Mouse (Mus musculus): ENCODE measurements around the gene Iqgap2. TPM values are rescaled to one million over a fixed set of nuclear protein-coding genes. Genes with fewer than 3 reads are reported as not detected.

Iqgap2 gene
- polyA plus RNA-seq, 1 experiment from 2014 or later, result 7.8 TPM

- H3K9me3 ChIP-seq, result no peaks in the 10 kb centered on the region
- no peaks in the 10 kb centered on the region for H3K27me3 ChIP-seq (ENCODE audit: insufficient read depth, poor library complexity, severe bottlenecking)
- peaks cover 10% of the 10 kb centered on the region; the same call in 1 of the 2 replicates for H3K4me1 ChIP-seq
- DNase-seq (ENCODE audit: low spot score), result no peak
- WGBS, result 87% methylated on average over 4 of the region's 4 CpGs
- H3K27ac ChIP-seq, result no peak overlapping the region
- H3K36me3 ChIP-seq, result no peaks in the 10 kb centered on the region
- no peak overlapping the region for H3K4me3 ChIP-seq
Measured at GRCm38 (mm10) chr13:95745451-95745850, 146.3 kb downstream of the Iqgap2 start.

GRCm38 (mm10) chr13:95742881-95743466 is 148.7 kb downstream of the Iqgap2 start:
- Histone ChIP-seq H3K27ac (no peak overlapping the region), H3K9me3 (no peaks in the 10 kb centered on the region), H3K4me1 (peaks cover 10% of the 10 kb centered on the region; the same call in 1 of the 2 replicates), H3K36me3 (no peaks in the 10 kb centered on the region), H3K4me3 (no peak overlapping the region), H3K27me3 (ENCODE audit: insufficient read depth, poor library complexity, severe bottlenecking) (no peaks in the 10 kb centered on the region)
- 82% methylated on average over 9 of the region's 9 CpGs for WGBS
- DNase-seq (ENCODE audit: low spot score), result no peak

GRCm38 (mm10) chr13:95741813-95742689 is 149.7 kb downstream of the Iqgap2 start:
- H3K9me3 ChIP-seq, result no peaks in the 10 kb centered on the region
- no peak overlapping the region for H3K4me3 ChIP-seq
- no peaks in the 10 kb centered on the region for H3K36me3 ChIP-seq
- no peak for DNase-seq (ENCODE audit: low spot score)
- 91% methylated on average over 11 of the region's 11 CpGs for WGBS
- 0 out of 2 replicates have a peak, but pooled peaks cover 6% of the 10 kb centered on the region for H3K4me1 ChIP-seq
- no peaks in the 10 kb centered on the region for H3K27me3 ChIP-seq (ENCODE audit: insufficient read depth, poor library complexity, severe bottlenecking)
- H3K27ac ChIP-seq, result no peak overlapping the region

- 68% methylated on average over 5 of the region's 5 CpGs for WGBS
- Histone ChIP-seq H3K4me1 (0 out of 2 replicates have a peak, but pooled peaks cover 6% of the 10 kb centered on the region), H3K4me3 (no peak overlapping the region), H3K9me3 (no peaks in the 10 kb centered on the region), H3K27ac (no peak overlapping the region), H3K36me3 (no peaks in the 10 kb centered on the region), H3K27me3 (ENCODE audit: insufficient read depth, poor library complexity, severe bottlenecking) (no peaks in the 10 kb centered on the region)
- DNase-seq (ENCODE audit: low spot score), result no peak
Measured at GRCm38 (mm10) chr13:95739651-95740050, 152.1 kb downstream of the Iqgap2 start.

- no peak overlapping the region for H3K27ac ChIP-seq
- H3K9me3 ChIP-seq, result no peaks in the 10 kb centered on the region
- H3K27me3 ChIP-seq (ENCODE audit: insufficient read depth, poor library complexity, severe bottlenecking), result no peaks in the 10 kb centered on the region
- no peaks in the 10 kb centered on the region; the same call in 1 of the 2 replicates for H3K4me1 ChIP-seq
- DNase-seq (ENCODE audit: low spot score), result no peak
- WGBS, result 80% methylated on average over 4 of the region's 4 CpGs
- H3K36me3 ChIP-seq, result no peaks in the 10 kb centered on the region
- H3K4me3 ChIP-seq, result no peak overlapping the region
Measured at GRCm38 (mm10) chr13:95730491-95730890, 161.2 kb downstream of the Iqgap2 start.

- no peaks in the 10 kb centered on the region for H3K36me3 ChIP-seq
- no peaks in the 10 kb centered on the region for H3K9me3 ChIP-seq
- peaks cover 6% of the 10 kb centered on the region for H3K4me1 ChIP-seq
- H3K4me3 ChIP-seq, result peak overlapping the region; percentile 44
- WGBS, result 46% methylated on average over 14 of the region's 14 CpGs
- H3K27ac ChIP-seq, result peak overlapping the region; percentile 49
- peak; percentile 90 for DNase-seq (ENCODE audit: low spot score)
- no peaks in the 10 kb centered on the region for H3K27me3 ChIP-seq (ENCODE audit: insufficient read depth, poor library complexity, severe bottlenecking)
Measured at GRCm38 (mm10) chr13:95719320-95720232, 172.1 kb downstream of the Iqgap2 start.

- Histone ChIP-seq H3K27me3 (ENCODE audit: insufficient read depth, poor library complexity, severe bottlenecking) (no peaks in the 10 kb centered on the region), H3K9me3 (no peaks in the 10 kb centered on the region), H3K4me1 (peaks cover 6% of the 10 kb centered on the region), H3K36me3 (no peaks in the 10 kb centered on the region), H3K4me3 (no peak overlapping the region), H3K27ac (no peak overlapping the region)
- 62% methylated on average over 4 of the region's 4 CpGs for WGBS
- no peak for DNase-seq (ENCODE audit: low spot score)
Measured at GRCm38 (mm10) chr13:95715356-95715755, 176.4 kb downstream of the Iqgap2 start.

- Histone ChIP-seq H3K36me3 (no peaks in the 10 kb centered on the region), H3K27me3 (ENCODE audit: insufficient read depth, poor library complexity, severe bottlenecking) (no peaks in the 10 kb centered on the region), H3K4me1 (peaks cover 3% of the 10 kb centered on the region), H3K27ac (no peak overlapping the region), H3K9me3 (no peaks in the 10 kb centered on the region), H3K4me3 (no peak overlapping the region)
- no peak for DNase-seq (ENCODE audit: low spot score)
- WGBS, result 65% methylated on average over 3 of the region's 3 CpGs
Measured at GRCm38 (mm10) chr13:95714271-95714975, 177.3 kb downstream of the Iqgap2 start.

GRCm38 (mm10) chr13:95712570-95713268 is 179.0 kb downstream of the Iqgap2 start:
- H3K36me3 ChIP-seq, result no peaks in the 10 kb centered on the region
- 87% methylated on average over 9 of the region's 9 CpGs for WGBS
- no peak overlapping the region for H3K4me3 ChIP-seq
- no peaks in the 10 kb centered on the region for H3K27me3 ChIP-seq (ENCODE audit: insufficient read depth, poor library complexity, severe bottlenecking)
- no peak overlapping the region for H3K27ac ChIP-seq
- no peak for DNase-seq (ENCODE audit: low spot score)
- no peaks in the 10 kb centered on the region for H3K4me1 ChIP-seq
- no peaks in the 10 kb centered on the region for H3K9me3 ChIP-seq

GRCm38 (mm10) chr13:95712054-95712453 is 179.7 kb downstream of the Iqgap2 start:
- H3K36me3 ChIP-seq, result no peaks in the 10 kb centered on the region
- no peaks in the 10 kb centered on the region for H3K27me3 ChIP-seq (ENCODE audit: insufficient read depth, poor library complexity, severe bottlenecking)
- no peak overlapping the region for H3K27ac ChIP-seq
- H3K4me1 ChIP-seq, result no peaks in the 10 kb centered on the region
- no peak for DNase-seq (ENCODE audit: low spot score)
- H3K4me3 ChIP-seq, result no peak overlapping the region
- no peaks in the 10 kb centered on the region for H3K9me3 ChIP-seq

- DNase-seq (ENCODE audit: low spot score), result no peak
- H3K9me3 ChIP-seq, result no peaks in the 10 kb centered on the region
- 88% methylated on average over 6 of the region's 6 CpGs for WGBS
- no peak overlapping the region for H3K4me3 ChIP-seq
- no peak overlapping the region for H3K27ac ChIP-seq
- no peaks in the 10 kb centered on the region for H3K27me3 ChIP-seq (ENCODE audit: insufficient read depth, poor library complexity, severe bottlenecking)
- H3K4me1 ChIP-seq, result no peaks in the 10 kb centered on the region
- H3K36me3 ChIP-seq, result no peaks in the 10 kb centered on the region
Measured at GRCm38 (mm10) chr13:95705589-95705988, 186.1 kb downstream of the Iqgap2 start.

GRCm38 (mm10) chr13:95703376-95703775 is 188.3 kb downstream of the Iqgap2 start:
- H3K4me1 ChIP-seq, result no peaks in the 10 kb centered on the region
- no peaks in the 10 kb centered on the region for H3K27me3 ChIP-seq (ENCODE audit: insufficient read depth, poor library complexity, severe bottlenecking)
- H3K27ac ChIP-seq, result no peak overlapping the region
- no peak overlapping the region for H3K4me3 ChIP-seq
- WGBS, result 82% methylated on average over 5 of the region's 5 CpGs
- no peaks in the 10 kb centered on the region for H3K9me3 ChIP-seq
- H3K36me3 ChIP-seq, result no peaks in the 10 kb centered on the region
- DNase-seq (ENCODE audit: low spot score), result no peak

All from heart, embryonic 10.5 days (tissue).